Mouse (Mus musculus) small intestine, adult 2 months (tissue): ENCODE data around the gene Tjp1.

ENCODE experiments used
- CTCF ChIP-seq: fragments of 200-500 bp; IDR thresholded peaks from 2 replicates; pipeline ENCODE4 v1.5.1; 2012; ENCODE audit warnings: low read depth, mild to moderate bottlenecking, control low read depth, inconsistent platforms, low read length, moderate library complexity, mixed read lengths; ENCODE audit not compliant: insufficient replicate concordance, insufficient read length; ENCODE audit errors: extremely low read depth
- POLR2A ChIP-seq: fragments of 200-500 bp; IDR thresholded peaks from 2 replicates; pipeline ENCODE4 v1.6.1; 2012; ENCODE audit warnings: low read depth, mild to moderate bottlenecking, control low read depth, inconsistent platforms, low read length, moderate library complexity

DNA sequence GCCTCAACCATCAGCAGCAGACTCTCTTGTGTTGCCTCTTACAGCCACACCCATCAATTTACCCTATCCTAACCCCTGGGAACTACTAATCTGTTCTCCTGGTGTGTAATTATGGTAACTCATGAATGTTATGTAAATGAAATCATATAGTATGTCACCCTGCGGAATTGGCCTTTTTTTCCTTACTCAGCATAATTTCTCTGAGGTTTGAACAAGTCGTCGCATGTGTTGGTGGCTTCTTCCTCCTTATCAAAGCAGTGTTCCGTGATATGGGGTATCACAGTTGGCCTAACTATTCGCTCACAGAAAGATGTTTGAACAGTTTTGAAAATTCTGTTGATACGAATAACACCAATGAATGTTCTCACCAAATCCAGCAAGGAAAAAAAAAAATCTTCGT lies 142.8 kb downstream of the Tjp1 start:
- no peak for TF ChIP-seq CTCF
- no peak for TF ChIP-seq POLR2A
